Mouse (Mus musculus) ES-E14 (cell line): Measurements from ENCODE around the gene Ablim1.

ENCODE experiments used
- CHD2 ChIP-seq: IDR thresholded peaks from 2 replicates; pipeline ENCODE4 v1.6.1; 2014; ENCODE audit warnings: mild to moderate bottlenecking, low read depth, low read length, inconsistent platforms
- HCFC1 ChIP-seq: IDR thresholded peaks from 2 replicates; pipeline ENCODE4 v1.6.1; 2012; ENCODE audit warnings: low read length, inconsistent platforms, borderline replicate concordance; ENCODE audit not compliant: insufficient read depth
- MAFK ChIP-seq: IDR thresholded peaks from 2 replicates; pipeline ENCODE4 v1.6.1; 2014; ENCODE audit warnings: mild to moderate bottlenecking, low read depth, low read length, inconsistent platforms; ENCODE audit not compliant: insufficient read depth
- ZC3H11A ChIP-seq: IDR thresholded peaks from 2 replicates; pipeline ENCODE4 v1.6.1; 2012; ENCODE audit warnings: low read depth, mild to moderate bottlenecking, inconsistent platforms, low read length, borderline replicate concordance
- ZNF384 ChIP-seq: IDR thresholded peaks from 2 replicates; pipeline ENCODE4 v1.6.1; 2012; ENCODE audit warnings: low read depth, low read length, inconsistent platforms

DNA sequence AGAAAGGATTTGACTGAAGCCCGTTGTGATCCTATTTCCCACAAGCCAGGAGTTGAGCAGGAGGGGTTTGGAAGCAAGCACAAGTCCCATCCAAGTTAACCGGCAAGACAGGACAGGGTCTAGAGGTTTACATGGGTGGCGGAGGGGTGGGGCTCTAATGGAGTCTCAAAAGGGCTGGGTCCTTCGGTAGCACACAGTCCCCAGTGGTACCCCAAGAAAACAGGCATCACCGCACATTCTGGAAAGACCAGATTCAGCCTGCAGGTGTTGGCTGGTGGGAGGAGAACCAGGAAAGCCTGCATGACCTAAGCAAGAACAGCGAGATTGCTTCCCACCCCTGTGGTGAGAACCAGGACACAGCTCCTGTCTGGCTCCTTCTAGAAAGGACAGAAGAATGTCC is 186.7 kb downstream of the Ablim1 start:
- TF ChIP-seq MAFK (no peak), ZNF384 (no peak), HCFC1 (no peak), ZC3H11A (no peak), CHD2 (no peak)
